Comparison of ENCODE assay signal across 1 mouse cellular context in the genomic region with DNA sequence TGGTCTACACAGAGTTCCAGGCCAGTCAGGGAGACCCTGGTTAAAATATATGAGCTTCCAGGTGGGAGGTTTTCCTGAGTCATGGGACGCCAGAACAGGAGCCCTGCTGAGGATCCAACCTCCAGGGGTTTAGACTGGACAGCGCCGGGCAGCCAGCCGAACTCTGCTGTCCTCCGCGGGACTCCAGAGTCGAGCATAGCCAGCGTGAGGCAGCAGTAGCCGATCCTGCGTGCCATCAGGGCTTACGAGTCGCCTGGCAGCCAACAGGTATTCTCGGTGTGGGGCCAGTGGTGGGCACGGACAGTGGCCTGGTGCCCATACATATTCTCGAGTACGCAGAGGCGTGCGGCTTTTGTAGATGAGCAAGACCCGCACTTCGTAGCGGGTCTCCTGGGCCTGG.
TF ChIP-seq lines count a peak whose summit lies in the region.

No protein-coding gene starts in this region.

TF ChIP-seq in myocyte, 11 proteins besides CTCF, POLR2A, EP300 and RAD21:
- TF ChIP-seq E2F4 (IDR thresholded peaks at IDR 0.05; ENCODE audit: insufficient read depth) (no peak), MAX (IDR thresholded peaks at IDR 0.05; ENCODE audit: low read depth) (no peak), MYOG (IDR thresholded peaks at IDR 0.05; ENCODE audit: control insufficient read depth in 1 of 3, insufficient read depth in 1 of 3, insufficient read length in 2 of 3, low read depth in 2 of 3) (no peak), POLR2AphosphoS2 (IDR thresholded peaks at IDR 0.05; ENCODE audit: insufficient read length, low read depth) (peak; percentile 54)
